Mouse (Mus musculus) layer of hippocampus, adult 2 months (tissue): ENCODE data around the gene Pgpep1. TPM values are rescaled to one million over a fixed set of nuclear protein-coding genes. Genes with fewer than 3 reads are reported as not detected.

ENCODE experiments used
- DNase-seq, 2 experiments: peaks; one replicate each; pipeline ENCODE4 v3.0.0; 2022; ENCODE audit warnings: low spot score in 2 of 2
- H3K27ac ChIP-seq: fragments of 200-600 bp; 2 replicates; pipeline ENCODE4 v1.8.1; 2022
- H3K4me3 ChIP-seq: fragments of 200-600 bp; 2 replicates; pipeline ENCODE4 v1.8.1; 2022; ENCODE audit warnings: mild to moderate bottlenecking
- CTCF ChIP-seq: fragments of 200-600 bp; conservative IDR thresholded peaks from 2 replicates; pipeline ENCODE4 v1.8.1; 2022; ENCODE audit warnings: antibody characterized with exemption, mild to moderate bottlenecking, moderate library complexity
- long read RNA-seq, 2 experiments: library from polyadenylated mRNA; stranded (forward); transcript quantifications; one replicate each; pipeline ENCODE4 v2.0.0; 2021; ENCODE audit warnings: borderline mapping rate in 2 of 2
- total RNA-seq, 2 experiments: library from RNA; stranded (reverse); gene quantifications; 2 replicates each; pipeline ENCODE4 v1.2.3; 2021

Gene Pgpep1
- 10 to 100 TPM; 25.4 to 29.1 TPM for total RNA-seq
- long read RNA-seq, experiment 1, full-length matches to known transcripts = 7 of 11 reads
- long read RNA-seq, experiment 1, partial matches to known transcripts = 1 of 11 reads
- long read RNA-seq, experiment 1, other reads (novel, unspliced or antisense) = 3 of 11 reads
- long read RNA-seq, experiment 2, full-length matches to known transcripts = 9 of 10 reads
- long read RNA-seq, experiment 2, partial matches to known transcripts = 0 of 10 reads
- long read RNA-seq, experiment 2, other reads (novel, unspliced or antisense) = 1 of 10 reads

DNA sequence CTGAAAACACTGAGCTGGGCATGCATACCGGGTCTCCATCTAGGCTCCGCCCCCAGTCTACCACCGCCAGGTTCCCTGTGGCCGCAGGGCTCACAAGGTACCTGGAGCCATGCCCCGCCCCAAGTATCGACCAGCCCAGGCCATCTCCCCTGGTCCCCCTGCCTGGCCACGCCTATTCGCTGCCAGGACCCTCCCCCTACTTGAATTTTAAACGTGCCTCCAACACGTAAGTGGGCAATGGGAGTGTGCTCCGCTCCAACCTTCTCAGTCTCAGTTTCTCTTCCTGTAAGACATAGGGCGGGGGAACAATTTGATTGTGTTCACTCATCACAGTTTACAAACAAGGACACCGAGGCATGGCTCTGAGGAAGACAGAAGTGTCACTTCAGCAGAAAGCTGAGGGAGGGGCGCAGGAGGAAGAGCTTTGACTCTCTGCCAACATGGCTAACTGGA, at the start of gene Pgpep1:
Gene Pgpep1 (minus strand): TSS at position 116 of the 453 bp plus-strand sequence.
- Histone ChIP-seq H3K27ac (peak within 1 kb of the TSS; percentile 85), H3K4me3 (peak within 1 kb of the TSS; percentile 92)
- no peak for DNase-seq
- no peak for TF ChIP-seq CTCF

DNA sequence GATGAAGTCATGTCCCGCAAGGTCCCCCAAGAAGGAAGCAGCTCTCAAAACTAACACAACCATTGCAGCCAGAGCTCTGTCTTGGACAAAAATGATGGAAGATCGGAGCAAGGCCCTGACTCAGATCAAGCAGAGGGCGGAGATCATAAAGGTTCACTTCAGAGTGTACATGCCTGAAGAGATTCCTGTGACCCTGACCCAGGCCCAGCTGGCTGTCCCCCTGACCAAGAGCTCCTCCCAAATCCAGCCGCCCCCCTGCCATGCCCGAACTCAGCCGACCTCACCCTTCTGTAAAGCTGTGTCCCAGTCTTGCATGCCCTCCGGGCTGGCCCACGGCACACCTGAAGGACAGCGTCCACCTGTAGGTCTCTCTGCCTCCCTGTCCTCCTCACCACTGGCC, 49.6 kb upstream of the Pgpep1 start:
- DNase-seq = no peak
- Histone ChIP-seq H3K27ac (no peak overlapping the region), H3K4me3 (no peak overlapping the region)
- no peak for TF ChIP-seq CTCF

DNA sequence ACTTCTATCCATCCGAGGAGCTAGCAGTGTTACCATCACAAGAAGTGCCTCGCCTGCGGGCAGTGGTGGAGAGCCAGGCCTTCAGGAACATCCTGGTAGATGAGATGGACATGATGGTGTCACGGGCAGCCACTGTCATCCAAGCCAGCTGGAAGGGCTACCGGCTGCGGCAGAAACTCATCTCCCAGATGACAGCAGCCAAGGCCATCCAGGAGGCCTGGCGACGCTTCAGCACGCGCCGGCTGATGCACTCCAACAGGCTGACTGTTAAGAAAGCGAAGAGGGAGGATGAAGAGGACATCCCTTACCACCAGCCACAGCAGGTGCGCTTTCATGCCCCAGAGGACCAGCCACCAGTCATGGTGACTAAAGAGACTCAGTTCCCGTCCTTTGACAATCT, 48.1 kb upstream of the Pgpep1 start:
- H3K4me3 ChIP-seq = no peak overlapping the region
- H3K27ac ChIP-seq = no peak overlapping the region
- no peak for DNase-seq
- no peak for TF ChIP-seq CTCF

DNA sequence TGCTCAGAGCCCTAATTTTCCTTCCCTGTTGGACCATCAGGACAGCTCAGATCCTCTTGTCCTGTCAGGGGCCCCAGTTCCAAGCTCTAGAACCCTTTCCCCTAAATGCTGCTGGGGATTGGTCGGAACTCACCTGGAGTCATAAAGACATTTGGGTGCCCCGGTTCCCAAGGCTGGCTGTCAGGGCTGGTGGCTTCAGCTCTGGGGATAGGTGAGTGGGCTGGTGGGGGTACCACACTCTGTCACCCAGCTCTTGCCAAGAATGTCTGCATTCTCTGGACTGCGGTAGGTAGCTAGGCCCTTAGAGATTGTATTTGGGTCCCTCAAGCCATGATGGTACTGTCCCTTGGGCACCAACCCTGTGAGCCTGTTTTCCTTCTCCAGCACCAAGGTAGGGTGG, 43.1 kb upstream of the Pgpep1 start, which contains the start of gene Iqcn:
Gene Iqcn (plus strand): TSS at position 171 of the 400 bp plus-strand sequence.
- no peak for TF ChIP-seq CTCF
- H3K27ac ChIP-seq = peak within 1 kb of the TSS; percentile 64
- no peak for DNase-seq
- H3K4me3 ChIP-seq = no peak within 1 kb of the TSS

DNA sequence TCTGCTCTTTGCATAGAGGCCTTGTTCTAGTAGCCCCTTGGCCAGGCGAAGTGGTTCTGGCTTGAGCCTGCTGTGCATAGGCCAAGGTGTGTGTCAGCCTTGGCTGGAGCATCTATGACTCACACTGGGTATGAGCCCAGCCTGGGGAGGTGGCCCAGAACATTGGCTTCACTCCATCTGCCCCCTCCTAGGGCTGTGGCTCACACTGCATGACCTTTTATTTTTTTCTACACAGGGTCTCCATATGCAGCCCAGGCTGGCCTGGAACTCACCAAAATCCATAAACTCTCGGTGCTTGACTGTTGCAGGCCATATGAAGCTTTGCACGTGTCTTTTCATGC, 42.6 kb upstream of the Pgpep1 start:
- H3K27ac ChIP-seq = peak overlapping the region; percentile 64; the same call in 1 of the 2 replicates
- DNase-seq = peak in 1 of 2 experiments; percentile 55
- TF ChIP-seq CTCF = no peak
- H3K4me3 ChIP-seq = no peak overlapping the region

DNA sequence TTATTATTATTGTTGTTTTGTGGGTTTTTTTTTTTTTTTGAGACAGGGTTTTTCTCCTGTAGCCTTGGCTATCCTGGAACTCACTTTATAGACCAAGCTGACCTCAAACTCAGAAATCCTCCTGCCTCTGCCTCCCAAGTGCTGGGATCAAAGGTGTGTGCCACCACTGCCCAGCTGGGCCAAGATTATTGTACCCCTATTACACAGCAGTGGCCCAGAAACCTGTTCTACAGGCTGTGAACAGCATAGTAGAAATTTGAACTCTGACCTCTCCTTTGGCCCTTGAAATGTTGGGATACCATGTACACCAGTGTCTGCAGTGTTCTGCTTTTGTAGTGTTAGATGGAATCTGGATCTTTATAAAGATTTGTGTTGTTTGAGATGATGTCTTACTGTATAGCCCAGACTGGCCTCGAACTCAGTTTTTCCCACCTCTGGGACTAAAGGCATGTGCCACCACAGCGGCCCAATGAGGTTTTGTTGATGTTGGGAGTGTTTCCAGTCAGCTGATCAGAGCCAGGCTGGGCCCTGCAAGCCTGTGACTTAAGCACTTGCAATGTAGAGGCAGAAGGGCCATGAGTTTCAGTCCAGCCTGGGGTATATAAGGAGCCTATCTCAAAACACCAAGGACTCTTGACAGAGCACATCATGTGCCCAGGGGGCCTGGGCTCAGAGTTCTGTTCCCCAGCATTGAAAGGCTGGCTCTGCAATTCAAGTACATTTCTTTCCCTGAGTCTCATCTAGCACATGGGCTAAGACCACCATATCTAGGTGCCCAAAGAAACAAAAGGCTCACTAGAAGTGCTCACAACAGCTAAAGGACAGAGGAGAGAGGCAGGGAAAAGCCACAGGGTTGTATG, 42.0 kb upstream of the Pgpep1 start:
- no peak for TF ChIP-seq CTCF
- no peak for DNase-seq
- Histone ChIP-seq H3K4me3 (no peak overlapping the region), H3K27ac (peak overlapping the region; percentile 64)

DNA sequence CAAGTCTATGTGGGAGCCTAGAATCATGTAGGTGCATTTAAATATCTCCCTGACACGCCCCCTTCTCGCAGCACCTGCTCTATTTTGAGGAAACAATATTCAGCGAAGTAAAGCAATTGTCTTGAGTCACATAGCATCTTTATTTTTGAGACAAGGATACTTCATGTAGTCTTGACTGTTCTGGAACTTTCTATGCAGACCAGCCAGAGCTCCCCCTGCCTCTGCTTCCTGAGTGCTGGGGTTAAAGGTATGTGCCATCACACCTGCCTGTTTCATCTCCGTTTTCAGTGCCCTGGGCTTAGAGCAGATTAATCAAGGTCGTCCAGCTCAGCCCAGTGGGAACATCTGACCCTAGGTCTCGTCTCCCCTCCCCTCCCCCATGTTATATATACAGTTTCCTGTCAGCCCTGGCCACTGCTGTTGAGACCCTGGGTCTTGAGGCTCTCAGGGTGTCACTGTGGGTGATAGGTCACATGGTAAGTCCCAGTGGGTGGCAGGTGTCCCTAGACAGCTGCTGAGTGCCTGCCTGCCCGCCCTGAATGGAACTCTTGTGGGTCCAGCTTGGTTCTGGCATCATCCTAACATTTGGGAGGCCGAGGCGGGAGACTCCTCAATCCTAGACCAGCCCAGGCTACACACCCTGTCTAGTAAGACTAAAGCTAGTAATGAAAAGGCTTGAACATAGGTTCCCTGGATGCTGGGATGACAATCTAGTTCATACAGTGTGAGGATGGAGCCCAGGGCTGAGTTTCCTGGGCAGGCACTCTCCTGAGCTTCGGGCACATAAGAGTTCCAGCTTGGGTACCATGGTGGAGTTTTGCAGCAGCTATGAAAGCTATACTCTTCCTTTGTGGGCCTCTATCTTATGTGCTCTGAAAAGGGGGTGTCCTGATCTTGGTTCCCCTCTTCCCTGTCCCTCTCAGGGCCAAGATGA, 41.1 kb upstream of the Pgpep1 start:
- no peak for DNase-seq
- Histone ChIP-seq H3K27ac (peak overlapping the region; percentile 100), H3K4me3 (peak overlapping the region; percentile 94)
- no peak for TF ChIP-seq CTCF

DNA sequence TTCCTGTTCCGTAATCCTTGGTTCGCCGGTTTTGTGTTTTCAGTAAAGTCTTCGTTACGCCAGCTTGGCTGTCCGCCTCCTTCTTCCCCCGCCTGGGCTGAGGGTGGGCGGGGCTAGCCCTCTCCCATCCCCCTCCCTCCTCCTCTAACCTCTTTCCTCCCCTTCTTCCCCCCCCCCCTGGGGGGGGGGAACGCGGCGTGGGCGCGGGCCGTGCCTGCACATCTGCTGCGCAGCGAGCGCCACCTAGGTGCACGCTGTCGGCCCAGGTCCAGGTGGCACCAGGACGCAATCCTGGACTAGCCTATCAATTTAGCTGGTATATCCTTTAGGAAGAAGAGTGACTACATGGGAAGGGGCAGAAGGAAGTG, 40.4 kb upstream of the Pgpep1 start:
- peak; percentile 79 to 84 for DNase-seq
- TF ChIP-seq CTCF = peak; percentile 78
- H3K4me3 ChIP-seq = peak overlapping the region; percentile 94
- peak overlapping the region; percentile 100 for H3K27ac ChIP-seq

DNA sequence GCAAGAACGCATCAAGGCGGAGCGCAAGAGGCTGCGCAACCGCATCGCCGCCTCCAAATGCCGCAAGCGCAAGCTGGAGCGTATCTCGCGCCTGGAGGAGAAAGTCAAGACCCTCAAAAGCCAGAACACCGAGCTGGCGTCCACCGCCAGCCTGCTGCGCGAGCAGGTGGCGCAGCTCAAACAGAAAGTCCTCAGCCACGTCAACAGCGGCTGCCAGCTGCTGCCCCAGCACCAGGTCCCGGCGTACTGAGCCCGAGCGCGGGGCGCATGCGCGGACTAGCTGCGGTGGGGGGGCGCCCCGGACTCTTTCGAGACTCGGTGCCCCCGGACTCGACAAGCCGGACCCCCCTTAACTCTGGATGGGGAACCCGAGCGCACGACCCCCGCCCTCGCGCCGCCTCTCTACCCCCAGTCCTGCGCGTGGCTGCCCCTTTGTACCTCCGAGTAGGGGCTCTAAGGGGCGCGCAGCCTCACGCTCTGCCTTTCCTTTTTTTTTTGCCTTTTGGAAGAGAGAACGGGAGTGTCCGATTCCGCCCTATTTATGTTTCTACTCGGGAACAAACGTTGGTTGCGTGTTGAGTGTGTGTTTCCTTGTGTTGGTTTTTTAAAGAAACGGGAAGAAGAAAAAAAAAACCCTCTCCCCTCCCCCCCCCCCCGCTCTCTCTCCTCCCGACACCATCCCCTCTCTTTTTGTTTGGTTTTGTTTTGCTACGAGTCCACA, 39.8 kb upstream of the Pgpep1 start:
- H3K27ac ChIP-seq = peak overlapping the region; percentile 100
- DNase-seq = peak; percentile 69 to 74
- no peak for TF ChIP-seq CTCF
- peak overlapping the region; percentile 94 for H3K4me3 ChIP-seq

DNA sequence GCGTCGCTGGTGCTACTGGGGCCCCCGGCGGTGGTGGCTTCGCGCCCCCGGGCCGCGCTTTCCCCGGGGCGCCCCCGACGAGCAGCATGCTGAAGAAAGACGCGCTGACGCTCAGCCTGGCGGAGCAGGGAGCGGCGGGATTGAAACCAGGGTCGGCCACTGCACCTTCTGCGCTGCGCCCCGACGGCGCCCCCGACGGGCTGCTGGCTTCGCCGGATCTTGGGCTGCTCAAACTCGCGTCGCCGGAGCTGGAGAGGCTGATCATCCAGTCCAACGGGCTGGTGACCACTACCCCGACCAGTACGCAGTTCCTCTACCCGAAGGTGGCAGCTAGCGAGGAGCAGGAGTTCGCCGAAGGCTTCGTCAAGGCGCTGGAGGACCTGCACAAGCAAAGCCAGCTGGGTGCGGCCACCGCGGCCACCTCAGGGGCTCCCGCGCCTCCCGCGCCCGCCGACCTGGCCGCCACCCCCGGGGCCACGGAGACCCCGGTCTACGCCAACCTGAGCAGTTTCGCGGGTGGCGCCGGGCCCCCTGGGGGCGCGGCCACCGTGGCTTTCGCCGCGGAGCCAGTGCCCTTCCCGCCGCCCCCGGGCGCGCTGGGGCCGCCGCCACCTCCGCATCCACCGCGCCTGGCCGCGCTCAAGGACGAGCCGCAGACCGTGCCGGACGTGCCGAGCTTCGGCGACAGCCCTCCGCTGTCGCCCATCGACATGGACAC, 39.1 kb upstream of the Pgpep1 start:
- peak overlapping the region; percentile 100 for H3K27ac ChIP-seq
- TF ChIP-seq CTCF = no peak; the same call in 1 of the 2 replicates
- peak in 1 of 2 experiments; percentile 27 for DNase-seq
- peak overlapping the region; percentile 94 for H3K4me3 ChIP-seq
